Mouse (Mus musculus): ENCODE results near the gene Mindy1. TPM values are rescaled to one million over a fixed set of nuclear protein-coding genes. Genes with fewer than 3 reads are reported as not detected.
A peak's percentile ranks its signal among the peaks of the same experiment; 100 is the strongest.

The Mindy1 gene
- polyA plus RNA-seq, 1 experiment from 2014 or later, result 41.6 TPM

DNA sequence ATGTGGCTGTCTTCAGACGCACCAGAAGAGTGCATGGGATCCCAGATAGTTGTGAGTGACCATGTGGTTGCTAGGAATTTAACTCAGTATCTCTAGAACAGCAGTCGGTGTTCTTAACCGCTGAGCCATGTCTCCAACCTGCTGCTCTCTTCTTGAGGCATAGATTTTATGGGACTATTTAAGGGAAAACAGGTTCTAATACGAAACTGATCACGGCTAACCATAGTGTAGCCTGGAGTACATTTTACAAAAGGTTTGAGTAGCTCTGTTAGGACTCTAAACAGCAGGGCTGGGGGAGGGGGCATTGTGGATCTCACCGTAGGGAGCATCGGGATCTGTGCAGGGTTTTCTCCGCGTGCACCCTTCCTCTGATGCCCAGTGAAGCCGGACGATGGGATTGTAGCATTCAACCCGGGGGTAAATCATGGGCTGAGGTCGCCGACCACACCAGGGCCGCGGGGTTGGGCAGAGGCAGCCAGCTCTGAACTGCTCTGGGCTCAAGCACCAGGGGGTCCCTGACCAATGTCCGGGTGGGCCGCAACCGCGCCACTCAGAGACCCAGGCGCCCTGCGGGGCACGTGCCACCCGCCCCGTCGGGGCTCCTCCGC is 33.4 kb downstream of the Mindy1 start, which contains the start of gene Cers2:
Gene Cers2, plus strand, starts transcription at position 306 of the 608 bp plus-strand sequence.
- ATAC-seq (ENCODE audit: borderline replicate concordance, extremely low read depth, low FRiP score, low TSS enrichment), result no peak; the same call in 1 of the 2 replicates

DNA sequence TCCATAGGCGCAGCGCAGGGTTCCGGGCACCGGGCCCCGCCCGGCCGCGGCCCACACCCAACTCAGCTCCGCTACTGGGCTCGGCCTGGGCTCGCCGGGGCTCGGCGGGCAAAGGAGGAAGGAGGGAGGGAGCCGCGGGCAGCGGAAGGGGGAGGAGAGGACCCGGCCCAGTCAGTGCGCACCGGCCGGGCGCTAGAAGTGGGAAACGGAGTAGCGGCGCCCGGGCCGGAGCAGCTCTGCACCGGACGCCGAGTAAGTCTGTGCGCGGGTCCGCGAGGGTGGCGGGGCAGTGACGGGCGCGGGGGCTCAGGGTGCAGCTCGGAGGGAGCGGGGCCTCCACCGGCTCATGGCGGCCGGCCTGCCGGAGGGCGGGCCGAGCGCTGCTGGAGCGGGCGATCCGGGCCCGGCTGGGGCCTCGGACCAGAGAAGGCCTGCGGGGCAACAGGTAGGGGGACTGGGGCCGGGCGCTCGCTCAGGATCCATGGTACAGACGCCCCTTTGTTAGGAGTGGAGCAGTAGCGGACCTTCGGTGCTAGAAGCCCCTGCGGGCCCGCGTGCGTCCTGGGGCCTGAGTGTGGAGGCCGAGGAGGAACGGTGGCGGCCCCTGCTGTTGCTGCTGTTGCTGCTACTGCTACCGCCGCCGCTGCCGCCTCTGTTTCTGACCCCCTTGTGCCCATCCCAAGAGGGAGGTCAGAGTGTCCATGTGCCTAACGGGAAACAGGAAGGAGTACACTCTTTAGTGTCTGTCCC is 34.1 kb downstream of the Mindy1 start:
- H3K27ac ChIP-seq, result peak overlapping the region; percentile 96
- H3K4me2 ChIP-seq, result peak overlapping the region; percentile 82
- peaks cover 6% of the 10 kb centered on the region for H3K36me3 ChIP-seq
- peak overlapping the region; percentile 95 for H3K4me3 ChIP-seq
- H3K9ac ChIP-seq, result peak overlapping the region; percentile 100
- no peaks in the 10 kb centered on the region for H3K27me3 ChIP-seq
- WGBS, result under 1% methylated on average over 71 of the region's 71 CpGs
- peak; percentile 93 for ATAC-seq (ENCODE audit: borderline replicate concordance, extremely low read depth, low FRiP score, low TSS enrichment)
- peaks cover 48% of the 10 kb centered on the region for H3K4me1 ChIP-seq
- H3K9me3 ChIP-seq, result no peaks in the 10 kb centered on the region

More for the DNA sequence above, 33.4 kb downstream of the Mindy1 start, which contains the start of gene Cers2:
- peak within 1 kb of the TSS; percentile 95 for H3K4me3 ChIP-seq
- H3K4me2 ChIP-seq, result peak within 1 kb of the TSS; percentile 82
- H3K9ac ChIP-seq, result peak within 1 kb of the TSS; percentile 100
- 5% methylated on average over 27 of the region's 27 CpGs for WGBS
- no peaks in the 10 kb centered on the region for H3K27me3 ChIP-seq
- no peaks in the 10 kb centered on the region for H3K36me3 ChIP-seq
- H3K9me3 ChIP-seq, result no peaks in the 10 kb centered on the region
- H3K27ac ChIP-seq, result peak within 1 kb of the TSS; percentile 96
- peaks cover 48% of the 10 kb centered on the region for H3K4me1 ChIP-seq

DNA sequence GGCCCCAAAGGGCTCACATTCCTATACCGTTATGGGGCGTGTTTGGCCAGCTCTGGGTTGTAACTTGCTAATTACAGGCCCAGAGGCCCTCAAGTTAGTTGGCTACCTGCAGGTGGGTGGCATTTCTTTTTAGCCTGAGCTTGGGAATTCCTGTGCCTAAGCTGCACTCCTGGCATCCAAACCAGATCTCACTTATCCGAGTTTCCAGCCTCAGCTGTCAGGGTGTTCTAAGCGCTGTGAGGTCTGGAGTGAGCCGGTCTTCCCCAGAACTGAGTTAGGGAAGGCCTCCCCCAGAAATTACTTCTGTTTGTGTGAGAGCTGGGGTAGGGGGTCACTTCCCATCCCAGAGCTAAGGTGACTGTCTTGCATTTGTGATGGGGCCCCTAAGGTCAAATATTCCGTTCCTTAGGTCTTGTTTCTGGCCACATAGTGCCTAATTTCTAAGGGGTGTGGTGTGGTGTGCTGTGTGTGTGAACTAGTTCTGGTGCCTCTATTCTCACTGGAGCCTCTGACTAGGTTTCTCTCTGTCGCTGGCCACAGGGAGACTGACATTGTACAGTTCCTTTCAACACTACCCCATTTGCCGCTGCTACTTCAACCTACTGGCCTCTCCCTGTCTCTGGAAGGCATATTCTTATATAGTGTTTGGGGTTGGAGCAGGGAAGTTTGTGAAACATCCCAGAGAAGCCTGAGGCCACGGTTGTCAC is 34.9 kb downstream of the Mindy1 start:
- H3K9me3 ChIP-seq, result no peaks in the 10 kb centered on the region
- ATAC-seq (ENCODE audit: borderline replicate concordance, extremely low read depth, low FRiP score, low TSS enrichment), result no peak; the same call in 1 of the 2 replicates
- H3K4me2 ChIP-seq, result peak overlapping the region; percentile 82
- H3K4me3 ChIP-seq, result peak overlapping the region; percentile 95
- peak overlapping the region; percentile 100 for H3K9ac ChIP-seq
- 13% methylated on average over 9 of the region's 9 CpGs for WGBS
- peak overlapping the region; percentile 96 for H3K27ac ChIP-seq
- no peaks in the 10 kb centered on the region for H3K27me3 ChIP-seq
- peaks cover 48% of the 10 kb centered on the region for H3K4me1 ChIP-seq
- H3K36me3 ChIP-seq, result peaks cover 13% of the 10 kb centered on the region

DNA sequence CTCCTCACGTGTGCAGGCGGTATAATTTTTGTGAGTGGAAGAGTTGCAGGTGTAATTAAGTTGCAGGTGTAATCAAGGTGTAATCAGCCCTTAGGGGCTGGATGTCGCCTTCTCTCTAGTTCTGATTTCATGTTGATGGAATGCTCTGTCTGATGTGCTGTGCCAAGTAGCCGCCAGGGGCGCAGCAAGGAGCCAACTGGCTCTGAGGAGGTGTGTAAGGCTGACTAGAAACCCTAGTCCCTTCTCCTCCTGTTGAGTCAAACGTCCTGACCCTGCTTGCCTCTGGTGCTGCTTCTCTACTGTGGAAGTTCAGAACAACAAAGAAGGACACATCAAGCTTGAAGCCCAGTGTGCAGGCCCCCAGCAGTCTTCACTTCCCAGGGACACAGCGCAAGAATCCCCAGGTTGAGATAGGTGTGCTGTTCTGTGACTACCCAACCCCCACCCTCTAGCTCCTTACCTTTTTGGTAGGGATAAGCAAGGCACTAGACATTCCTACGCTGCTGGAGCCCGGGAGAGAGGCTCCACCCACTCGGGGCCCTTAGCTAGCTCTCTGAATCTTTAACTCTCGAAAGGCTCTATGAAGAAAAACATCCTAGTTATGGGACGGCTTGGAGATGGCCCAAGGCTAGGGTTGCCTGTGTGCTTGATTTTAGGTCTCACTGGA is 36.4 kb downstream of the Mindy1 start:
- Histone ChIP-seq H3K27ac (peak overlapping the region; percentile 94), H3K9ac (no peak overlapping the region), H3K4me1 (peaks cover 47% of the 10 kb centered on the region), H3K9me3 (no peaks in the 10 kb centered on the region), H3K36me3 (peaks cover 29% of the 10 kb centered on the region), H3K4me2 (peak overlapping the region; percentile 82), H3K4me3 (peak overlapping the region; percentile 22), H3K27me3 (no peaks in the 10 kb centered on the region)
- ATAC-seq (ENCODE audit: borderline replicate concordance, extremely low read depth, low FRiP score, low TSS enrichment), result peak; percentile 41
- WGBS, result 18% methylated on average over 12 of the region's 12 CpGs

DNA sequence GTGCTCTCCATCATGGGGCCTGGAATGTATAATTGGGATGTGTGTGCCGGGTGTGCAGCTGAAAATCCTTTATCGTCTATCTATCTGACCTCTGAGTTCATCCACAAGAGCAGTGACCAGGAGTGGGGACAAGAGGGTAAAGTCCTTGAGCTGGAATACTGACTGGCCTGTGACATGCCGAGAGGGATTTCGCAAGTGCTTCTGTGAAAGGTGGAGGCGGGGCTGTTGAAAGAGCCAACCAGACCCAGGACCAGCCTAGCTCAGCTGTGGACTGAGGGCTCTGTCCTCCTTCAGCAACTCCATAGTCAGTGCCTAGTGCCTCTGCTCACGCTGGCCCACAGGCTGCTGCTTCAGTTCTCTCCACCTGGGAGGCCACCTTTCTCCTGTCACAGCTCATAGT is 37.4 kb downstream of the Mindy1 start:
- no peak for ATAC-seq (ENCODE audit: borderline replicate concordance, extremely low read depth, low FRiP score, low TSS enrichment)
- H3K4me1 ChIP-seq, result peaks cover 42% of the 10 kb centered on the region
- H3K27me3 ChIP-seq, result no peaks in the 10 kb centered on the region
- no peaks in the 10 kb centered on the region for H3K9me3 ChIP-seq
- peak overlapping the region; percentile 82 for H3K4me2 ChIP-seq
- H3K9ac ChIP-seq, result 0 out of 2 replicates have a peak overlapping the region, but pooled peaks have one; percentile 6
- peaks cover 39% of the 10 kb centered on the region for H3K36me3 ChIP-seq
- no peak overlapping the region for H3K4me3 ChIP-seq
- WGBS, result 31% methylated on average over 6 of the region's 6 CpGs
- H3K27ac ChIP-seq, result peak overlapping the region; percentile 94

DNA sequence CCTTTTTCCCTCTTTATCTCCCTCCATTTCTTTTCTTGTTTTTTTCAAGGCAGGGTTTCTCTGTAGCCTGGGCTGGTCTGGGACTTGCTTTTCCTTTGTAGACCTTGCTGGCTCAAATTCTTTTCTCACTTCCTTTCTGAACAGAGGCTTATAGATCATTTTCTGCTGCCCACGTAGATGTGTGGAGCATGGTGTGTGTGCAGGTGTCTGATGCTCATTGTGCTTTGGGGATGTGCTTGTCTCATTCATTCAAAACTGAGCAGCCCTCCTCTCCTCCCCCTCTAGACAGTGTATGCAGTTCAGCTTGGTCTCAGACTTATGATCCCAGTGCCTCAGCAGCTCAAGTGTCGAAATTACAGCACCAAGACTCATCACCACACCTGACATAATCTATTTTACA is 38.0 kb downstream of the Mindy1 start:
- H3K27ac ChIP-seq, result peak overlapping the region; percentile 94
- H3K4me3 ChIP-seq, result no peak overlapping the region

DNA sequence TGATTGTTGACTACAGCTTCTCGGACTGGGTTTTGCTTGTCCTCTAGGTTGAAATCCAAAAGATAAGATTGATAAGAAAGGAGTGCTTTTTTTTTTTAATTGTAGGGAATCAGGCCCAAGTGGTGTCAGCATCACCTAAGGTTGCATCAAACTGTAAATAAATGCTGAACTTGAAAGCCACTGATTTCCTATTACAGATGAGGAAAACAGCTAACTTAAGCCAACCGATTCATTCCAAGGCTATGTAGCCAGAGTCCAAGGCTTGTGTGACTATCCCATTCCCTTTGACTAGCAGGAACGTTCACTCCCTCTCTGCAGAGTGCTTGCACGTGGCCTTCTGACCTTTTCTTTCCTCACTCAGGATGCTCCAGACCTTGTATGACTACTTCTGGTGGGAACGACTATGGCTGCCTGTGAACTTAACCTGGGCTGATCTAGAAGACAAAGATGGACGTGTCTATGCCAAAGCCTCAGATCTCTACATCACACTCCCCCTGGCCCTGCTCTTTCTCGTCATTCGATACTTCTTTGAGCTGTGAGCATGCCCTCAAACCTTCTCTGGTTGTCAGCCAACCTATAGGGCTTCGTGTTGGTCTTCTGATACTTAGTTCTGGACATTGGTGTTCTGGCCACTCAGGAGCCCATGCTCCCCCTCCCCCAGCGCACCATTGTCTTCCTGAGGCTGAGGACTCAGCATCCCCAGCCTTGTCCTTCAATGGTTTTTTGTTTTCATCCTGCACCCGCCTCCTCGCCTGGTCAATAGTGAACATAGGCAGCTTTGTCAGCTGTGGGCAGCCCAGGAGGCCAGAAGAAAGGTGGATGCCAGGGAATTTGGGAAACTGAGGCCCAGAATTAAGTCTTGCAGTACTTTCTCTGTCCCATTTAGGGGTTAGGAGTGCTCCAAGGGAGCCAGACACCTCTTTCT is 38.8 kb downstream of the Mindy1 start:
- H3K36me3 ChIP-seq, result peaks cover 53% of the 10 kb centered on the region
- 60% methylated on average over 12 of the region's 12 CpGs for WGBS
- ATAC-seq (ENCODE audit: borderline replicate concordance, extremely low read depth, low FRiP score, low TSS enrichment), result no peak

More for the DNA sequence above, 38.0 kb downstream of the Mindy1 start:
- ATAC-seq (ENCODE audit: borderline replicate concordance, extremely low read depth, low FRiP score, low TSS enrichment), result no peak
- Histone ChIP-seq H3K9ac (0 out of 2 replicates have a peak overlapping the region, but pooled peaks have one; percentile 6), H3K27me3 (no peaks in the 10 kb centered on the region), H3K4me2 (peak overlapping the region; percentile 82; the same call in 1 of the 2 replicates), H3K9me3 (no peaks in the 10 kb centered on the region), H3K36me3 (peaks cover 45% of the 10 kb centered on the region), H3K4me1 (peaks cover 42% of the 10 kb centered on the region)
- 47% methylated on average over 2 of the region's 2 CpGs for WGBS

DNA sequence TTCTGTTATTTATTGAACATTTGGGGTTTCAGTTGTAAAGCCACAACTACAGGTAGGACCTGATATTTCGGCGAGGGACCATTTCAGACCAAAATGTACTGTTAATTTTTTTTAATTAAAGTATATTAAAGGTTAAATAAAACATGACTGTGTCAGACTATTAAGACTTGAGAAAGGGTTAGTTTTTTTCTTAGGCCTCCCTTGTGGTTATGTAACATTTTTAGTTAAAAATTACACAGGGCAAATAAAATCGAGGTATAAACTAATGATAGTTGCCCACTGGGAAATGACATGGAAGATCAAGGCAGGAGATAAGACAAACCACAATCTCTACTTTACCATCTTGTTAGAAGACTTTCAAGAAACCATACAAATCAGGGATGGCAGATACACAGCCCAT is 42.3 kb downstream of the Mindy1 start:
- H3K27ac ChIP-seq, result no peak overlapping the region
- no peaks in the 10 kb centered on the region for H3K27me3 ChIP-seq
- 90% methylated on average over 3 of the region's 3 CpGs for WGBS
- no peak for ATAC-seq (ENCODE audit: borderline replicate concordance, extremely low read depth, low FRiP score, low TSS enrichment)
- H3K4me1 ChIP-seq, result peaks cover 10% of the 10 kb centered on the region
- no peak overlapping the region for H3K4me2 ChIP-seq
- H3K36me3 ChIP-seq, result peaks cover 87% of the 10 kb centered on the region
- H3K9ac ChIP-seq, result no peak overlapping the region
- no peak overlapping the region for H3K4me3 ChIP-seq
- H3K9me3 ChIP-seq, result no peaks in the 10 kb centered on the region

More for the DNA sequence above, 38.8 kb downstream of the Mindy1 start:
- Histone ChIP-seq H3K4me1 (peaks cover 35% of the 10 kb centered on the region), H3K27me3 (no peaks in the 10 kb centered on the region), H3K27ac (no peak overlapping the region), H3K4me3 (no peak overlapping the region), H3K4me2 (no peak overlapping the region), H3K9me3 (no peaks in the 10 kb centered on the region), H3K9ac (no peak overlapping the region)

DNA sequence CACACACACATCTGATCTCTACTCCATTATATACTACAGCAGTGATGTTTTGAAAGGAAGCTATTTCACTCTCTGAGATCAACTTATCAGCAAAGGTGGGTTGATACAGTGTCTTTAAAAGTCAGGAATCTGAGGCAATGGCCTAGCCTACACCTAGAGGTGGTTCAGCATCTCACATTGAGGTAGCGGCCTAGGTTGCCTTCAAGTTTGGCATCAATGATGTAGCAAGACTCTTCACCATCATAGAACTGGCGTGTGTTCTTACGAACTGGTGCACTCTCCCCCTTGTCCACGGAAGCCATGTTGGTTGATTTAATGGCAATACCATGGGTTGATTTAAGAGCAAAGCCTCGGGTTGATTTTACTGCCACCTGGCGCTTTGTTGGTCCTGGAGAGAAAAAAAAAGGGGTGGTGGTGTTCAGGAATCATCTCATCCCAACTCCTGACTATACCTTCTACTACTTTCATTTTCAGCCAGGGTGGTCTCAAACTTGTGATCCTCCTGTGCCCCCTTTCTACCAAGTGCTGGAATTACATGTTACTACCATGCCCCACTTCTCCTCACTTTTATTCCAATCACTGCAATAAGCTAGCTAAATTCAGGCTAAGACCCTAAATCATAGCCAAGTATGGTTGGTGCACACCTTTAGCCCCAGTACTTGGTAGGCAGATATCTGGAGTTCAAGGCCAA is 43.5 kb downstream of the Mindy1 start:
- H3K9me3 ChIP-seq, result no peaks in the 10 kb centered on the region
- no peak overlapping the region for H3K27ac ChIP-seq
- no peak for ATAC-seq (ENCODE audit: borderline replicate concordance, extremely low read depth, low FRiP score, low TSS enrichment)
- no peak overlapping the region for H3K9ac ChIP-seq
- H3K4me2 ChIP-seq, result no peak overlapping the region
- H3K27me3 ChIP-seq, result no peaks in the 10 kb centered on the region
- no peak overlapping the region for H3K4me3 ChIP-seq
- WGBS, result 88% methylated on average over 6 of the region's 6 CpGs
- peaks cover 97% of the 10 kb centered on the region for H3K36me3 ChIP-seq
- no peaks in the 10 kb centered on the region for H3K4me1 ChIP-seq

DNA sequence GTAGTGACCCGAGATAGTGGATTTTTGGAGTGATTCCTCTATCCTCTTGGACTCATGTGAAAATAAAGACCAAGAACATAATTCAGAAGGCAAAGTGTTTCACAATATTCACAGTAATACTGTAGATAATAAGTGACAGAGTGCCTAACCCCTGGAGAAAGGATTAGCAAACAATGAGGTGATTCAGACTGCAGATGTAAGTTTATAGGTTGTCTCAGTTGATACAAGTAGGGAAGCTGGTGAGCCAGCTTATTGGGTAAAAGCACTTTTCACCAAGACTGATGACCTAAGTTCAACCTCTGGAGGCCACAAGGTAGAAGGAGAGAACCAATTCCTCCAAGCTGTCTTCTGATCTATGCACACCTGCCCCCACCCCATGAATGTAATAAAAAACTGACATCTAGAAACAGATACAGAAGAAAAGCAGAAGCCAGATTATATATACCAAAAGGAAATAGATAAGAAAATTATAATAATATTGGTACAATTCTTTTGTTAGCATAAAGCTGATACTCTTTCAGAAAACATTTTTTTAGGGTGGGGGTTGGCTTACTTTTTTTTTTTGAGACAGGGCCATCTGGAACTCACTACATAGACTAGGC is 47.8 kb downstream of the Mindy1 start:
- H3K27ac ChIP-seq, result no peak overlapping the region
- H3K36me3 ChIP-seq, result peaks cover 88% of the 10 kb centered on the region
- H3K27me3 ChIP-seq, result no peaks in the 10 kb centered on the region
- WGBS, result 68% methylated on average over 1 of the region's 1 CpGs
- no peaks in the 10 kb centered on the region for H3K4me1 ChIP-seq
- no peak overlapping the region for H3K4me2 ChIP-seq
- H3K9ac ChIP-seq, result no peak overlapping the region
- H3K9me3 ChIP-seq, result no peaks in the 10 kb centered on the region
- no peak overlapping the region for H3K4me3 ChIP-seq
- ATAC-seq (ENCODE audit: borderline replicate concordance, extremely low read depth, low FRiP score, low TSS enrichment), result no peak
